Mouse (Mus musculus): ENCODE results near the gene Podxl. TPM values are rescaled to one million over a fixed set of nuclear protein-coding genes. Genes with fewer than 3 reads are reported as not detected.
A peak's percentile ranks its signal among the peaks of the same experiment; 100 is the strongest.

Gene Podxl
- polyA plus RNA-seq (2015; fragmentation: Nextera tagmentation; extraction: Ambion mirVana): 9.2 and 13.1 TPM in 2 replicates

- peak within 1 kb of the TSS; percentile 69 for H3K27ac ChIP-seq (replicated peaks)
- peak; percentile 83 for ATAC-seq (ENCODE audit: low FRiP score)
- H3K27me3 ChIP-seq (replicated peaks): no peaks in the 10 kb centered on the region
- H3K36me3 ChIP-seq: no peaks in the 10 kb centered on the region
- no peaks in the 10 kb centered on the region for H3K9me3 ChIP-seq (replicated peaks)
- peak within 1 kb of the TSS; percentile 85 for H3K9ac ChIP-seq (replicated peaks)
- H3K4me2 ChIP-seq: peak within 1 kb of the TSS; percentile 96
- peak within 1 kb of the TSS; percentile 83 for H3K4me3 ChIP-seq (replicated peaks)
- H3K4me1 ChIP-seq: peaks cover 50% of the 10 kb centered on the region
- WGBS: under 1% methylated on average over 67 of the region's 91 CpGs
Observed at GRCm38 (mm10) chr6:31563235-31564181, at the start of gene Podxl. TSS of gene Podxl (minus strand) at chr6:31563981.

GRCm38 (mm10) chr6:31612560-31613270 lies 48.9 kb upstream of the Podxl start:
- H3K4me1 ChIP-seq: no peaks in the 10 kb centered on the region
- no peak overlapping the region for H3K4me2 ChIP-seq
- no peak overlapping the region for H3K9ac ChIP-seq (replicated peaks)
- H3K9me3 ChIP-seq (replicated peaks): no peaks in the 10 kb centered on the region
- WGBS: 87% methylated on average over 17 of the region's 17 CpGs
- H3K27ac ChIP-seq (replicated peaks): no peak overlapping the region
- ATAC-seq (ENCODE audit: low FRiP score): no peak
- H3K27me3 ChIP-seq (replicated peaks): no peaks in the 10 kb centered on the region
- no peak overlapping the region for H3K4me3 ChIP-seq (replicated peaks)
- no peaks in the 10 kb centered on the region for H3K36me3 ChIP-seq

- no peak for ATAC-seq (ENCODE audit: low FRiP score)
- H3K4me2 ChIP-seq: no peak overlapping the region
- WGBS: 84% methylated on average over 4 of the region's 4 CpGs
- no peak overlapping the region for H3K27ac ChIP-seq (replicated peaks)
- H3K9me3 ChIP-seq (replicated peaks): no peaks in the 10 kb centered on the region
- H3K4me3 ChIP-seq (replicated peaks): no peak overlapping the region
- H3K27me3 ChIP-seq (replicated peaks): no peaks in the 10 kb centered on the region
- no peak overlapping the region for H3K9ac ChIP-seq (replicated peaks)
- H3K4me1 ChIP-seq: peaks cover 3% of the 10 kb centered on the region
- no peaks in the 10 kb centered on the region for H3K36me3 ChIP-seq
Observed at GRCm38 (mm10) chr6:31606429-31606828, 42.6 kb upstream of the Podxl start.

GRCm38 (mm10) chr6:31604629-31605265 lies 41.0 kb upstream of the Podxl start:
- Histone ChIP-seq H3K9ac (replicated peaks) (no peak overlapping the region), H3K4me1 (peaks cover 20% of the 10 kb centered on the region), H3K27me3 (replicated peaks) (no peaks in the 10 kb centered on the region), H3K4me3 (replicated peaks) (no peak overlapping the region), H3K27ac (replicated peaks) (no peak overlapping the region), H3K36me3 (no peaks in the 10 kb centered on the region), H3K4me2 (no peak overlapping the region), H3K9me3 (replicated peaks) (no peaks in the 10 kb centered on the region)
- WGBS: 89% methylated on average over 7 of the region's 7 CpGs
- ATAC-seq (ENCODE audit: low FRiP score): no peak

- H3K36me3 ChIP-seq: no peaks in the 10 kb centered on the region
- H3K27ac ChIP-seq (replicated peaks): no peak overlapping the region
- H3K9ac ChIP-seq (replicated peaks): no peak overlapping the region
- ATAC-seq (ENCODE audit: low FRiP score): no peak
- no peak overlapping the region for H3K4me3 ChIP-seq (replicated peaks)
- no peak overlapping the region for H3K4me2 ChIP-seq
- 92% methylated on average over 4 of the region's 4 CpGs for WGBS
- peaks cover 22% of the 10 kb centered on the region for H3K4me1 ChIP-seq
- no peaks in the 10 kb centered on the region for H3K9me3 ChIP-seq (replicated peaks)
- no peaks in the 10 kb centered on the region for H3K27me3 ChIP-seq (replicated peaks)
Observed at GRCm38 (mm10) chr6:31602489-31602888, 38.7 kb upstream of the Podxl start.

- Histone ChIP-seq H3K4me2 (no peak overlapping the region), H3K9ac (replicated peaks) (no peak overlapping the region), H3K36me3 (no peaks in the 10 kb centered on the region), H3K27me3 (replicated peaks) (no peaks in the 10 kb centered on the region), H3K27ac (replicated peaks) (0 out of 2 replicates have a peak overlapping the region, but pooled peaks have one; percentile 18), H3K4me3 (replicated peaks) (no peak overlapping the region), H3K4me1 (peaks cover 35% of the 10 kb centered on the region), H3K9me3 (replicated peaks) (no peaks in the 10 kb centered on the region)
- 16% methylated on average over 3 of the region's 3 CpGs for whole genome bisulfite sequencing
- no peak for ATAC-seq (ENCODE audit: low FRiP score)
Observed at GRCm38 (mm10) chr6:31601131-31601530, 37.4 kb upstream of the Podxl start.

GRCm38 (mm10) chr6:31599863-31600262 lies 36.1 kb upstream of the Podxl start:
- 14% methylated on average over 3 of the region's 3 CpGs for WGBS
- peak; percentile 45; the same call in 1 of the 2 replicates for ATAC-seq (ENCODE audit: low FRiP score)
- no peak overlapping the region for H3K9ac ChIP-seq (replicated peaks)
- H3K4me3 ChIP-seq (replicated peaks): no peak overlapping the region
- no peaks in the 10 kb centered on the region for H3K27me3 ChIP-seq (replicated peaks)
- H3K27ac ChIP-seq (replicated peaks): peak overlapping the region; percentile 28; the same call in 1 of the 2 replicates
- peaks cover 36% of the 10 kb centered on the region for H3K4me1 ChIP-seq
- no peaks in the 10 kb centered on the region for H3K9me3 ChIP-seq (replicated peaks)
- H3K36me3 ChIP-seq: no peaks in the 10 kb centered on the region
- no peak overlapping the region for H3K4me2 ChIP-seq

GRCm38 (mm10) chr6:31598349-31598911 lies 34.6 kb upstream of the Podxl start:
- Histone ChIP-seq H3K9me3 (replicated peaks) (no peaks in the 10 kb centered on the region), H3K27ac (replicated peaks) (no peak overlapping the region), H3K4me3 (replicated peaks) (no peak overlapping the region), H3K4me2 (no peak overlapping the region), H3K9ac (replicated peaks) (no peak overlapping the region), H3K36me3 (no peaks in the 10 kb centered on the region), H3K27me3 (replicated peaks) (no peaks in the 10 kb centered on the region), H3K4me1 (peaks cover 36% of the 10 kb centered on the region)
- ATAC-seq (ENCODE audit: low FRiP score): no peak
- WGBS: 76% methylated on average over 6 of the region's 6 CpGs

GRCm38 (mm10) chr6:31597136-31597460 lies 33.3 kb upstream of the Podxl start:
- peak; percentile 45 for ATAC-seq (ENCODE audit: low FRiP score)
- peak overlapping the region; percentile 74 for H3K27ac ChIP-seq (replicated peaks)
- no peak overlapping the region for H3K9ac ChIP-seq (replicated peaks)
- H3K36me3 ChIP-seq: no peaks in the 10 kb centered on the region
- peaks cover 36% of the 10 kb centered on the region for H3K4me1 ChIP-seq
- no peaks in the 10 kb centered on the region for H3K9me3 ChIP-seq (replicated peaks)
- H3K4me2 ChIP-seq: peak overlapping the region; percentile 24
- 5% methylated on average over 4 of the region's 4 CpGs for WGBS
- no peaks in the 10 kb centered on the region for H3K27me3 ChIP-seq (replicated peaks)
- H3K4me3 ChIP-seq (replicated peaks): no peak overlapping the region

GRCm38 (mm10) chr6:31596346-31597135 lies 32.8 kb upstream of the Podxl start:
- Histone ChIP-seq H3K4me2 (peak overlapping the region; percentile 24), H3K36me3 (no peaks in the 10 kb centered on the region), H3K9me3 (replicated peaks) (no peaks in the 10 kb centered on the region), H3K4me1 (peaks cover 34% of the 10 kb centered on the region), H3K4me3 (replicated peaks) (no peak overlapping the region), H3K9ac (replicated peaks) (no peak overlapping the region), H3K27ac (replicated peaks) (peak overlapping the region; percentile 74), H3K27me3 (replicated peaks) (no peaks in the 10 kb centered on the region)
- 8% methylated on average over 20 of the region's 20 CpGs for WGBS
- ATAC-seq (ENCODE audit: low FRiP score): peak; percentile 77

Data from neural tube, embryonic 15.5 days (tissue).